Mouse (Mus musculus) erythroblast, embryonic 14.5 days (primary cell): ENCODE data around the gene Crebl2.

Experiments used
- GATA1 ChIP-seq: IDR thresholded peaks from 2 replicates; pipeline ENCODE4 v1.6.1; 2012; ENCODE audit warnings: low read length, inconsistent platforms, mixed read lengths
- TAL1 ChIP-seq: IDR thresholded peaks from 3 replicates; pipeline ENCODE4 v1.6.1; 2012; ENCODE audit warnings: low read length, inconsistent platforms, mixed read lengths

DNA sequence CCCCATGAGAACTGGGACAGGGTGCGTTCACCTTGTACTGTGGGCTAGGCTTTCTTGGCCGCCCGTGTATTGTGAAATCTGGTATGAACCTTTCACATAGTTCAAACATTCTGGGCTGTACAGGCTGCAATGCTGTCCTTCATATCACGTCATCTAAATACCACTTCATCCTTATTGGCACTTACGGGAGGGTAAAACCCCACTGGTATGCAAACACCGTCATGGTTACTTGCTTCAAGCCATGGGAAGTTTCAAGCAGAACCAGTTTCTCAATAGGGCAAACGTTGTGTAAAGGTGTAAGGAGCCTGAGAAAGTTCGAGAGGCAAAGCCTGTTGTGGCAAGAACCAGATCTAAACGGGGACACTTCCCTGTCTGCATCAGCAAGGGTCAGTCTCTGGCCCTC lies 27.3 kb upstream of the Crebl2 start:
- TF ChIP-seq TAL1 (no peak), GATA1 (no peak)
